23 mouse cellular contexts compared by ENCODE assay signal in the genomic region with DNA sequence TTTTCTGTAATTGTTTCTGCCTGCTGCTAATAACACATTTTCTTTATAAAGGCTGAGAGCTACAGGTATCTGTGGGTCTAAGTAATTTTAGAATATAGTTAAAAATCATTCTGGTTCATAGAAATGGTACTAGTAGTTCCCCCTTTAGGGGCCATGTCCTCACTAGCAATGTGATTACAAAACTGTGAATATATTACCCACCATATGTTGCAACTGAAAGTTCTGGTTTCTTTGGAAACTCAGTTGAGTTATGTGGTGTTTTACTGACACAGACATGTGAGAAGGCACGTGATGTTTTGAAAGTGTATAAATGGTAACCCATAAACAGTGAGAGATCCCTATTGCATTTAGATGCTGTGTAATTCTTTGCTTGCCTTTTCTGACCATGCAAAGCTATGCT.
"Had no signal": no experiment of that assay in that cellular context is flagged by ENCODE, and none has a peak within 500 bp of the region (broad histone marks: within the 10 kb centered on the region; RNA-seq: fewer than 3 reads in every experiment).

No protein-coding gene starts in this region.

- H3K36me3 ChIP-seq: heart, embryonic 10.5 days; heart, embryonic 12.5 days; hindbrain, embryonic 10.5 days; hindbrain, embryonic 12.5 days; intestine, embryonic 15.5 days; limb, embryonic 10.5 days; limb, embryonic 12.5 days had no signal

- DNase-seq: gastrocnemius, postnatal 14 days; gastrocnemius, postnatal 36 days; heart, adult 18-20 months; heart, postnatal 10 days; heart, postnatal 4 days; kidney, adult 18-20 months; kidney, adult 8-10 months; kidney, postnatal 10 days; kidney, postnatal 25 days; layer of hippocampus, adult 9-11 months; layer of hippocampus, postnatal 36 days had no signal

- H3K4me1 ChIP-seq: heart, embryonic 10.5 days; heart, embryonic 12.5 days; hindbrain, embryonic 10.5 days; hindbrain, embryonic 12.5 days; intestine, embryonic 15.5 days; limb, embryonic 10.5 days; limb, embryonic 12.5 days had no signal

- ATAC-seq: forebrain, embryonic 16.5 days; hindbrain, embryonic 16.5 days; inflammation-experienced regulatory T-cells, adult 6 months; intestine, embryonic 15.5 days; intestine, postnatal 0 days had no signal

- H3K4me3 ChIP-seq: heart, embryonic 10.5 days; heart, embryonic 12.5 days; hindbrain, embryonic 10.5 days; hindbrain, embryonic 12.5 days; intestine, embryonic 15.5 days; limb, embryonic 10.5 days; limb, embryonic 12.5 days had no signal

- H3K9ac ChIP-seq: heart, embryonic 12.5 days; hindbrain, embryonic 12.5 days; hindbrain, embryonic 14.5 days; intestine, embryonic 15.5 days; limb, embryonic 12.5 days had no signal

- H3K27me3 ChIP-seq: heart, embryonic 12.5 days; hindbrain, embryonic 12.5 days; intestine, embryonic 15.5 days; limb, embryonic 12.5 days had no signal

- H3K27ac ChIP-seq: heart, embryonic 10.5 days; hindbrain, embryonic 10.5 days; hindbrain, embryonic 12.5 days; hindbrain, embryonic 14.5 days; intestine, embryonic 15.5 days; limb, embryonic 10.5 days; limb, embryonic 12.5 days had no signal

- H3K4me2 ChIP-seq: heart, embryonic 12.5 days; hindbrain, embryonic 12.5 days; hindbrain, embryonic 14.5 days; intestine, embryonic 15.5 days; limb, embryonic 12.5 days had no signal

- H3K9me3 ChIP-seq: heart, embryonic 10.5 days; heart, embryonic 12.5 days; hindbrain, embryonic 10.5 days; hindbrain, embryonic 12.5 days; intestine, embryonic 15.5 days; limb, embryonic 10.5 days; limb, embryonic 12.5 days had no signal
